Mouse (Mus musculus) layer of hippocampus, postnatal 36 days (tissue): ENCODE measurements at regions not wholly inside any gene's neighbourhood (a gene's known extent, or its start where the extent isn't known, plus 50 kb on each side); places are given as distances from the start of the nearest gene placed in this dataset.
A peak's percentile ranks its signal among the peaks of the same experiment; 100 is the strongest.
"Not testable (repeated sequence)": the region's sequence is repeated elsewhere in the genome, so short reads cannot be mapped to it uniquely, and the experiment has no call there.

Experiments
- DNase-seq, 2 experiments: peaks; one replicate each; pipeline ENCODE4 v3.0.0; 2022

DNA sequence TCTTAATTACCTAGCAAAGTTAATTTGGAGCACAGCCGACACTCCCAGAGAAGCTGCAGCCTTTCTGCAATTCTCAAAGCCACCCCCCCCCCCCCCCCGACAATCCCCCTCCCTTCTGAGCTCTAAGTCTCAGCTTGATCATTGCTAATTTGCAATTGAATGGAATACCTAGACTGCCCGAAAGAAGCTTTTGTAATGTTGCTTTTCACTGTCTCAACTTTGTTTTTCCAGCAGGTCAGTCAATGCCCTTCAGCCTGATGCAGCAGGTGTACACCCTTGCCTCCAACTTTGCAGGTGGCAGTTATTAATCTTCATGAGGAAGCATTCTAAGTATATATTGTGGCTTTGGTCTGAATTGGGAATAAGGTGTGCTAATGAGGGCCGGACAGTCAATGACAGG is 1006.6 kb upstream of the Gm8797 start:
- DNase-seq = no peak

DNA sequence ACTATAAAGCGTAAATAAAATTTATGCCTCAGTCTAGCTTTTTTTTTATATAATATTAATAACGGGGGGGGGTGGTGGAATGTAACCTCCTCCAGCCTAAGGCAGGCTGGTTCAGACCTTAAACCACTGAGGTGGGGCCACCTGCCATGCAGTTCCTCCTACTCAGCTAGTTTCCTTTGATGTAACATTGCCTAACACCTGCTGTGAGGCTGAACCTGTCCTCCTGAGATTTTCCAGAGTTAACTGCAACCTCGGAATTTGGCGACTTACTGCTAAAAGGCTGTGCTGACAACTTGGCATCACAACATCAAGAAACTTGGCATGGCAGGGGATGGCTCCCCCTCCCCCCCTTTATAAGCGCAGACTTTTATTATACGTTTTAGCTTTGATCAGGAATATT is 1006.0 kb upstream of the Gm8797 start:
- no peak for DNase-seq

DNA sequence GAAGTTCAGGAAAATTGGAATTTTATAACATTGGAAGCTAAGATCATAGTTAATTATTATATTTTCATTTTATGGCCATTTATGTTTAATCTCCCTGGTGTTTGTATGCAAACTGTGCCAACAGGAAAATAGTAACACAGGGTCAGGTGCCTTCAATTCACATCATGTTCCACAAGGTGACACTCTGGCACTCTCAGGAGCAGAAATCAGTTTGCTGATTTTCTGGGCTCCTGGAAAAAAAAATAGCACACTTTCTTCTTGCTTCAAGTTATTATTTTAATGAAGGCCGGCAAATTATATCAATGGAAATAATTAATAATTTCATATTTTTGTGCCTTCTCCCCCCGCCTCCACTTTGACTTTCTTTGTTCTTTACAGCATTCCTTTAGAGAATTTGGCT is 994.5 kb upstream of the Gm8797 start:
- DNase-seq = no peak

DNA sequence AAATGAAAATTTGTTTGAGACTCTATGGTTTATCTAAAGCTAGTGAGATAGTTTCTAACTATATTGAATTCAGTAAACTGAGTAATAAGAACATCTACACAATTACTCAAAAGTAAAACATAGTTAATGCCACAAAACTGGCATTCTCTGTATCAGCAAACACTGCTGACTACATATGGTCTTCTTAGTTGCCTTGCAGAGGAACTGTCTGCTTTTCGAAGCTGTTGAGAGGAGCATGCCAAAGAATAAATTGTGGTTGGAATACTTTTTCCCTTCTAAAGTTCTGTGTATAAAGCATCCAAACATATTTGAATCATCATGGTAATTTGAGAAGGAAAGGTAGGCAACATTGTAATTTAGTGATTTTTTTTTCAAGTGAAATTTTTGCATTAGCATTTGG is 993.5 kb upstream of the Gm8797 start:
- DNase-seq = no peak

DNA sequence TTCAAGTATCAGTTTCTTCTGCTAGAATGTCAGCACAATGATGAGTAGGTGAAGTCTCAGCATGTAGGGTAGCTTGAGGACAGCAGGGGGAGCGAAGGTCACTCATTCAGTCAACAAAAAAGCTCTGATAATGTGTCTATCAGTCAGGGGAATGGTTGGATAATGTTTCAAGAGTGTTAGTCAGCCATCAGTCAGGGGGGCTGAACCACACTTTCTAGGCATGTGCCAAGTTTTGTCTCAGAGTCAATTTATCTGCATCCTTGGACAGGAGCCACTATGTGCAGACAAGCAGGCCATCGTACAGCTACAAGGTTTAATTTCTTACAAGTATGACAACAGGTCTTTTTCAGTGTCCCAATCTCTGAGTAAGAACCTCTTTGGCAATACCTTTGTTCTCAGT is 987.5 kb upstream of the Gm8797 start:
- DNase-seq = no peak

DNA sequence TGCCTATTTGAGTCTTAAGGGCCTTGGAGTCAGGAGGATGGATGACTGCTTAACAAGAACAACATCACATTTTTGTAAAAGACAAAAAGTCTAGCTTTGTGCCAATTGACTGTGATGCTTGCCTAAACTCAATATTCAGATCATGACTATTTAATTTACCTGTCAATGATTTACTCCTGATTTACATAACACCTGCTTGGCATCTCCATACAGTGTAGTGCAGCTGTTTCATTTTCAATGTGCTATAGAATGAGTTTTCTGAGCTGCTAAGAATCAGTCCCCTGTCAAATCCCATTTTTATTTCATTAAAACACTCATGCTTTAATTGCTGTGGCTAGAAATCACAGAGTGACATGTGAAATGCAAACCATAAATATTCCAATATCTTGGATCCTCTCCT is 974.0 kb upstream of the Gm8797 start:
- no peak for DNase-seq

DNA sequence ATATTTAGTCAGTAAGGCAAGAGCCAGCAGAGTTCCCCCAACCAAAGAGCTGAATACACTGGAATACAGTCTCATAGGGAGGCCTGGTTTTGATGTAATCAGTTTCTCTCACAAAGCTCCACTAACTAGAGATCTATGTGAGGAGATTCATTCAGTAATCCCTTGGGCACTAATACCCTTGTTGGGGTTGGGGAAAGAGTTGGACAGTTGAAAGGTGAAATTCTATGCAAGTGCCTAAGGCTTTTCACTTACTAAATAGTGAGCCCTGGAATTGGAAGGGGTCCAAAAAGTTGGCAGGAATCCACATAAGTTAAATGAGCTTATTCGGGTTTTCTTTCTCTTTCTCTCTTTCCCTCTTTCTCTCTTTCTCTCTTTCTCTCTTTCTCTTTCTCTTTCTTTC is 965.4 kb upstream of the Gm8797 start:
- DNase-seq = no peak

DNA sequence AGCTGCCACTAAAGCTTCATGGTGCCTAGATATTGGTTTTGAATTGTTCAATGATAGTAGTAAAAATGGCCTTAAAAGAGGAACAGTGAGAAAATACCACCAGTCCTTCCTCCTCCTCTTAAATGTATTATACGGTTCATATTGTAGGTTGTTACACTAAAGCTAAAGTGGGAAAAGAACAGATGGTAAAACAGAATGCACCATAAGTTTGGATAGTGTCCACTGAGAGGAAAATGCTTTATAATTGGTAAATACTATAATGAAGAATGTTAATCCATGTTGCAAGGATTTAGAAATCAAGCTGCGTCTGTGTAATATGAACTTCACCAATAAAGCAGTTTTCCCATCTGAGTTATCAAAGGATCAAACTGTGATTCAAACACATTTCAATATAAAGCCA is 957.5 kb upstream of the Gm8797 start:
- no peak for DNase-seq

DNA sequence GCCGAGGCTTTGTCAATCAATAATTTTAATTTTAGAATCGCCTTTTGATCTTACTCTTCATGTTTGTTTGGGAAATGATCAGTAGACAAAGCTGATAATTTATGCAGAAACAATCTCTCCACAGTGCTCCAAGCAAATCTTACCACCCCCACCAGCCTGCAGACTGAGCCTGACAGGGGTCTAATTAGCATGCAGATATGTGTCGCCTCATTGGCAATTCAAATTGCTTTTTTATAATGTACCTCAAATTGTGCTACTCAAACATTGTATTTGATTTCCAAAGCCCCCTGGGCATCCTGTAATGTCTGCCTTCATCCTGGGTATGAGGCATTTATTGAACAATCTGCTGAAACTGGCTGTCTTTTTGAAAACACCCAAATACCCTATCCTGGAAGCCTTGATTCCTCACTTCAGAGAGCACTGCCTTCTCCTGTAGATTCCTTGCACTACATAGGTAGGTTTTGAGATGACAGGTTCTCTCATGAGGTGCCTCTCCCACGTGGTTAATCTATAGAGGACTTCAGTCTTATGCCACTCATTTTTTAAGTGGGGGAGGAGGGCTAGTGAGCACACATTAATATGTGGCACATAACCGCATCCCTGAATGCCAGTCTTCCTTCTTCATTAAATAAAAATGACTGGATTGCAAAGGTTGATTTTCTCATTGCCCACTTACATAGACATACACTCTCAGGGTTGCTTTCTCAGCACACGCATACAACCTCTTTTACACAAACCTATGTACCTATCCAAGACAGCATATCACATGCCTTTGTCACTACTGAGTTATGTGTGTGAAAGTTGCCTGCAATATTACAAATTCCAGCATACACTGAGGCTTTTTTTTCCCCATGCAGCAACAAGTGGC is 954.3 kb upstream of the Gm8797 start:
- DNase-seq = no peak

DNA sequence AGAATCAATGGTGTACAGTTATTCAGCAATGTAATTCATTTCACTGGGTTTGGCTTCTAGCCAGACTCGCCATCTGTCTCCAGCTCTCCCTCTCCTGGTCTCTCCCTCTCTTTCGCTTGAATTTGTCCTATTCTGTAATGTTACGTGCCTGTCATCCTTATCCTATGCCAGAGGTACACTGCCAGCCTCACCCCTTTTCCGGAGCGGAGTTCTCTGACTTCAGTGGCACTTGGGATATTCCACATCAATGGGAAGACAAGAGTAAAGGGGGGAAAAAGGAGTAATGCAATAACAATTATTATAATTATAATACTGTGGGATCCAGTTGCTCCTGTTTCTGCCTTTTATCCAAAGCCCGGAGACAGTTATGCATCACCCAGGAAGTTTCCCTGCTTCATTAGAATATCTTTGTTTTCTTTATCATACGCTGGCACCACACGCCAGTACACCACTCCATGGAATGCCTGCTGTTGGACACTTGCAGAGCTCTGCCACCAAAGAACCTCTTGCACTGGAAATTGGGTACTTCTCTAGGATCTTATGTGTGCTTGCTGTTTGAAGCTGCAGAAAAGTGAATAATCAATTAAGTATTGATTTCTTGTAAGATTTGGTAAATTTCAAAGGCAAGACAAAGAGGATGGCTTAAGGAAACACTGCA is 953.6 kb upstream of the Gm8797 start:
- peak; percentile 54 to 71 for DNase-seq

DNA sequence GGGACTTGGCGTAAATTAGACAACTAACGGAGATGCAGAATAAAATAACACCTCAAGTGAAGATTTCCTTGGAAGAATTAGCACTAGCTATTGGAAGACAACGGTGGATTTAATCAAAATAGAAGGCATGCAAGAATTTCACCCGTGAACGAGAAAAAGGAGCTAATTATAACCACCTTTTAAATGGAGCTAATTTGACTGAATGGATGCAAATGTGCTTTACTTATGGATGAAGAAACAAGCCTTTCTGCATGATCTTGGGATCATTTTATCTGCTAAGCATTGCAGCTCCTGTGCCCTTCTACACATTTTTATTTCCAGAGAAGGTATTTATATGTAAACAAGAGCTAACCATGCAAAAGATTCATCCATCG is 953.1 kb upstream of the Gm8797 start:
- no peak for DNase-seq

DNA sequence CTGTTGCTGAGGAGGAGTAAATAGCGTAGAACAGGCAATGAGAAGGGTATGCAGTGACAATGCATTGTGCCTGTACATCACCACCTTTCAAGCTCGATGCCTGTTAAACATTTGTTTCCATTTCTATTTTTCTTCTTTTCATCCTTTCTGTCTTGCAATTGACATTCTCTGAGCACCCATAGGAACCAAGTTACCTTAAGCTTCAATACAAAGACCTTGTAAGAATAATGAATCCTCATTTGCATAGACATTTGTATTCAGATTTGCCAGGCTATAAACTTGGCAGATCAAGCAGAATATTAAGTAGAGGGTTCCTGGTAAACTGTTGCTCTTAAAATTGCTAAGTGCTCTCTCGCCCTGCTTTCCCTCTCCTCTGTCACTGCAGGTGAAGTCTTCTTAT is 952.2 kb upstream of the Gm8797 start:
- DNase-seq = no peak

DNA sequence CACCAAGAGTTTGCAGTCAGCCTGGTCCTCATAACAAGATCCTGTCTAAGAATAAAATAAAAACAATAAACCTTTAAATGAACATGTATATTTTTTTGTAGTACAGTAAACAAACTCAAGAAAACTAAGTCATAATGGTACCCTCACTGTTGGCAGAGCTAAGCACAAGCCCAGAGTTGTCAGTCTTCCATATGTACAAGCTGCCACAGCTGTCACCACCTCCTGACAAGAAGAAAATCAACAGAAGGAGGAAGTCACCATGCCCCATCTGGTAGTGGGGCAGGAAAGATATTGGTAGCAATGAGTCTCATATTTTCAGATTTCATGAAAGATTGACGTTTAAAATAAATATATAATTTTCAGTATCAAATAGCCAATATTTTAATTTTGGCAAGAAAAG is 916.1 kb upstream of the Gm8797 start:
- peak in 1 of 2 experiments; percentile 0 for DNase-seq

DNA sequence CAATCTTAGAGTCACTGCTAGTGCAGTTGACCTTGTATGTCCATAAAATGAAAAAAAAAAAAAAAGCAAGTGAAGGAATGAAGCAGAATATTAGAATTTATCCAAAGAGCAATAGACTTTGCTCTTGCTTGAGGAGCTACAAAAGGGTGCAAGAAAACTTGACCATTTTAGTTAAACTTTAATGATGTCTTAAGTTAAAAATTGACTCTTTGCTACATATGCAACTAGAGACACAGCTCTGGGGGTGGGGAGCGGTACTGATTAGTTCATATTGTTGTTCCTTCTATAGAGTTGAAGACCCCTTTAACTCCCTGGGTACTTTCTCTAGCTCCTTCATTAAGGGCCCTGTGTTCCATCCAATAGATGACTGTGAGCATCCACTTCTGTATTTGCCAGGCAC is 915.0 kb upstream of the Gm8797 start:
- no peak for DNase-seq

DNA sequence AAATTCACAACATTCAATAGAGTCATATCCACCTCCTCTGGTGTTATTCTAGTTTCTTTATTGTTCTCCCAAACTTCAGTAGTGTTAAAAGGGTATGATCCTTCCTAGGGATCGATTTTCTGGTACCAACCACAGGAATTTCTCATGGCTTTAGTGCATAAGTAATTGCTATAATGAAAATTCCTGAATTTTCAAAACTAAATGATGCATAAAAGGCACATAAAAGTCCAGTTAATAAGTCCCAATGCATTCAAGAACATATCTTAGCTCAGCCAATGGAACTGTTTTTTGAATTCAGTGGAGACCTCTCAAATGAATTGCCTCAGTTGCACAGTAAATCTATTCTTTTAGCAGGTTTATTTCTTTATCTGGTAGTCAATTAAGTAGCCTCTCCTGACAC is 913.7 kb upstream of the Gm8797 start:
- no peak for DNase-seq

DNA sequence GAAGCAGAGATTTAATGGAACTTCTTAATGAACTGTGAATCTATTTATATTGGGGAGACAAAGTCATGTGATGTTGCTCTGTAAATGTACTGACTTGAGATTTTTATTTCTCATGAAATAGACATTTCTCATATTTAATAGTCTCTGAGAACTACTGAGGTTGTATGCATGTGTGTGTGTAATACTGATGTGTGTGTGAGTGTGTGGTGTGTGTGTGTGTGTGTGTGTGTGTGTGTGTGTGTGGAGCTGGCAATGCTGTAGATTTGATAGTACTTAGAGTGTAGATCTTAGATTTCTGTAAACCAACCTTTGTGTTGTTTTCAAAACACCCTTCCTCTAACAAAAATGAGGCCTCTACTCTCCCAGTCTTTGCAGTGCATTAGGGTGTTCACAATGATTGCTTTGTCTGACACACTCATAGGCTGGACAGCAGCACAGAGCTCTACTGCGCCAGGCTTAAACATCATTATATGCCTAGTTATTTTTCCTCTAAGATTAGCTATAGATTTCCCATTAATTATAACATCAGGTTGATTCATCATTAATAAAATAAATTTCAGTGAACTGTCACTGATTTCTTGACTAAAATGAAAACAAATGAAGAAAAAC is 895.5 kb upstream of the Gm8797 start:
- no peak for DNase-seq

DNA sequence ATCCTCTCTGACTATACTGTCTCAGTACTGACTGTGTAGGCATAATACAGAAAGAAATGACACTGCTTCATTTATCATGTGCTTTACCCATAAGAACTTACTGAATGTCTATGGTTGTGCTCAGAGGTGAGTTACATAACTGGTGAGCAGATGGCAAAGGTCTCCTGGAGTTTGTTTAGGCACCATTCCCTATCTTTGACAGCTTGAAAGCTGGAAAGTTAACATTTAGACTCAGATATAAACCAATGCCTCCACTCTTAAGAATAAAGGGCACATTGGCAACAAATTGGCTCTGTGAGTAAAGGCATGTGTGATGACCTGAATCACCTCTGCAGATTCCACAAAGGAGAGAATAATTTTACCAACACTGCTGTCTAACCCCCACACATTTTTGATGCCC is 894.0 kb upstream of the Gm8797 start:
- no peak for DNase-seq

DNA sequence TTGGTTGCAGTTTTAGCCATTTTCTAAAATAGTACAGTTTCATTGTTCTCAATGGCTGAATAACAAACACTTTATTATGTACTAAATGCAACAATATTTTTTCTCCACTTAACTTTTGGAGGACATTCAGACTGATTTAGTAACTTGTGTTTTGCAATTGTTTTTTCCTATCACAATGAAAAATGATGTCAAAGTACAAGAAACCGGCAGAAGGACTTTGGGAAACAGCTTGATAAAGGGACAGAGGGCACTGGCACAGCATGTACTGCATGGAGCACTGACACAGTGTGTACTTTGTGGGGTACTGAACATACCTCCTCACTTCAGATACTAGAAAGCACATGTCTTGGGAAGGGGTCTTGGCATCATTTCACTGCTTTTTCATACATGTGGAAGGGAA is 884.4 kb upstream of the Gm8797 start:
- no peak for DNase-seq

DNA sequence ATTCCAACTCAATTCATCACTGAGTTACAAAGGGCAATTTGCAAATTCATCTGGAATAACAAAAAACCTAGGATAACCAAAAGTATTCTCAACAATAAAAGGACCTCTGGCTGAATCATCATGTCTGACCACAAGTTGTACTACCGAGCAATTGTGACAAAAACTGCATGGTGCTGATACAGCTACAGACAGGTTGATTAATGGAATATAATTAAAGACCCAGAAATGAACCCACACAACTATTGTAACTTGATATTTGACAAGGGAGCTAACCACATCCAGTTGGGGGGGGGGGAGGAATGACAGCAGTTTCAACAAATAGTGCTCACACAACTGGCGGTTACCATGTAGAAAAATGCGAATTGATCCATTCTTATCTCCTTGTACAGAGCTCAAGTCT is 864.7 kb upstream of the Gm8797 start:
- DNase-seq = no peak

DNA sequence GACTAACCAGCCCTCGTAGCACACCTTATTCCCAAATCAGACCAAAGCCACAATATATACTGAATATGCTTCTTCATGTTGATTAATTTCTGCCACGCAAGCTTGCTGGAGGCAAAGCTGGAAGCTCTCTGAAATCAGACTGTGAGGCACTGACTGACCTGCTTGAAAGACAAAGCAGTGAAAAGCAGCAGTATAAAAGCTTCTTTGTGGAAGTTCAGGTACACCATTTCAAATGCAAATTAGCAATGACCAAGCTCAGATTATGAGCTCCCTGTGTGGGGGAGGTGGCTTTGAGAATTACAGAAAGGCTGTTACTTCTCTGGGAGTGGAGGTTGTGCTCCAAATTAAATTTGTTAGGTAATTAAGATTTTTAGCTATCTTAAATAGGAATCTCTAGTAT is 857.5 kb upstream of the Gm8797 start:
- no peak for DNase-seq

DNA sequence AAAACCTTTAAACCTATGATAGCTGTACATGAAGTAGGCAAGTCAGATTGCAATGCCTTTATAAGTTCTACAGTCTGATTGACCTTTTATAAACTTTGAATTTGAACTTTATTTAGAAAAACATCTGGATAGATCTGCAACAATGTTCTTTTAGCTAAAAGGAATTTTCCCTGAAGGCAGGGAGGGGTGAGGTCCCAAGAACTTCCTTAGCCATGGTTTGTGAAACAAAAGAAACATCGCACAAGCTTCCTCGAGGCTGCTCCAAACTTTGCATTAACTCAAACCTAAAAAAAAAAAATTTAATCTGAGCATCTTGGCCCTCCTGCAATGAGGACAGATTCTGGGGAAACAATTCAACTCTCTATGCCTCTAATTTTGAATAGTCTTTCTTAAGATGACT is 854.8 kb upstream of the Gm8797 start:
- no peak for DNase-seq

DNA sequence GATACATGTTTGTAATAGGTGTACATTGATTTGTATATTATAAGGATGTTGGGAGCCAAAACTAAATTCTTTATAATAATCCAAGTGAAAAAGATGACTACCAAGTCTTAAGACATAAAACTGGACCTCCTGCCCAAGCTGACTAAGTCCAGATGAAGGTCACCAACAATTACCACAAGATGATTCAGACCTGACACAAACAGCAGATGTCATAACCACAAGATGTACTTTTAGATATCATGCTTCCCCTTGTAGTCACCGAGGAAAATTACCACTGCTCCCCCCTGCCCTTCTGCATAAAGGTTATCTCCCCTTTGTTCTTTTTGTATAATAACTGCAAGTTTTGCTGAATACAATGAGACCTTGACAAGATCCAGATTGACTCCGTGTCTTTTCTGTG is 843.0 kb upstream of the Gm8797 start:
- DNase-seq = not testable (repeated sequence)

DNA sequence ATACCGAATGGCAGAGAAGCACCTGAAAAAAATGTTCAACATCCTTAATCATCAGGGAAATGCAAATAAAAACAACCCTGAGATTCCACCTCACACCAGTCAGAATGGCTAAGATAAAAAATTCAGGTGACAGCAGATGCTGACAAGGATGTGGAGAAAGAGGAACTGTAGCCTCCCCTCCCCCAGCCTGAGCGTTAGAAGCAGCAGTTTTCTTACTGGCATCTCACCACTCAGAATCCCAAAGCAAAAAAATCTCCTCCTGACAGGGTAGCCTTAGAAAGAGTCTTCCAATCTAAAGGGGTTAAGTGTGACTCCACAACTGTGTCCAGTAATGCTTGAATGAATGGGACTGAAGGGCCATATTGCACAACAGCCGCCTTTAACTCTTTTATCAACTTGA is 819.9 kb upstream of the Gm8797 start:
- DNase-seq = not testable (repeated sequence)

DNA sequence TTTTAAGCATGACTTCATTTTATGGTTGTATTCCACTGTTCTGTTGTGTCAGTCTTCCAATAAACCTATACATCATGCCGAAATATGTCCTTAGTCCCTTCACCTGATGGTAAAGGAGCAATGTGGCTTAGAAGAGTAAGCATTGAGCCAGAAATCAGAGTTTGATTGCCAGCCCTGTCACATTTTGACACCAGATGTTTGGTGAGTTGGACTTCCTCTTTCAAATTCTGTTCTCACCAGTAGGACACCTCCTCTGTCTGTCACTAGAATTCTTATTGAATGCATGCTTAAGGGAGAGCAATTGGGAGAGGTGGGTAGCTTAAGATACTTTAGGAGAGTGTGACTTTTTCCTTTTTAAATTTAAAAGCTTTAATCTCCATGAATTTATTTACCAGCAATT is 779.1 kb upstream of the Gm8797 start:
- DNase-seq = no peak
